Mouse (Mus musculus) left cerebral cortex, adult 11 months (tissue): ENCODE measurements around the gene Sfxn5.

Experiments used
- DNase-seq: peaks from one replicate; pipeline ENCODE4 v3.0.0; 2022; ENCODE audit warnings: low spot score

Gene Sfxn5

GRCm38 (mm10) chr6:85232045-85232444 is 101.2 kb downstream of the Sfxn5 start:
- no peak for DNase-seq

- DNase-seq: no peak
These were observed 101.8 kb downstream of the Sfxn5 start for GRCm38 (mm10) chr6:85231469-85231868.

- no peak for DNase-seq
These were observed 102.5 kb downstream of the Sfxn5 start for GRCm38 (mm10) chr6:85230762-85231161.

- no peak for DNase-seq
These were observed 105.7 kb downstream of the Sfxn5 start for GRCm38 (mm10) chr6:85227520-85227919.

GRCm38 (mm10) chr6:85226570-85226969 is 106.7 kb downstream of the Sfxn5 start:
- no peak for DNase-seq

- no peak for DNase-seq
These were observed 108.8 kb downstream of the Sfxn5 start for GRCm38 (mm10) chr6:85224442-85224891.

- DNase-seq: no peak
These were observed 109.6 kb downstream of the Sfxn5 start for GRCm38 (mm10) chr6:85223498-85224150.

GRCm38 (mm10) chr6:85222551-85222950 is 110.7 kb downstream of the Sfxn5 start:
- no peak for DNase-seq

GRCm38 (mm10) chr6:85220917-85221316 is 112.3 kb downstream of the Sfxn5 start:
- DNase-seq: no peak

GRCm38 (mm10) chr6:85219706-85220105 is 113.5 kb downstream of the Sfxn5 start:
- DNase-seq: no peak

GRCm38 (mm10) chr6:85218684-85219445 is 114.4 kb downstream of the Sfxn5 start:
- peak; percentile 40 for DNase-seq

GRCm38 (mm10) chr6:85218251-85218650 is 115.0 kb downstream of the Sfxn5 start:
- peak; percentile 42 for DNase-seq

- DNase-seq: no peak
These were observed 122.5 kb downstream of the Sfxn5 start for GRCm38 (mm10) chr6:85210686-85211085.

GRCm38 (mm10) chr6:85209226-85209967 is 123.8 kb downstream of the Sfxn5 start:
- DNase-seq: no peak

- DNase-seq: no peak
These were observed 125.9 kb downstream of the Sfxn5 start for GRCm38 (mm10) chr6:85207345-85207744.

GRCm38 (mm10) chr6:85206939-85207285 is 126.3 kb downstream of the Sfxn5 start:
- DNase-seq: no peak

GRCm38 (mm10) chr6:85206182-85206938 is 126.9 kb downstream of the Sfxn5 start:
- DNase-seq: no peak

- no peak for DNase-seq
These were observed 135.3 kb downstream of the Sfxn5 start for GRCm38 (mm10) chr6:85197951-85198350.

GRCm38 (mm10) chr6:85193381-85194318 is 139.6 kb downstream of the Sfxn5 start:
- DNase-seq: no peak

GRCm38 (mm10) chr6:85191751-85192440 is 141.3 kb downstream of the Sfxn5 start:
- no peak for DNase-seq
